Mouse (Mus musculus): ENCODE measurements around the gene Tktl2. TPM values are rescaled to one million over a fixed set of nuclear protein-coding genes. Genes with fewer than 3 reads are reported as not detected.

Gene Tktl2
- polyA plus RNA-seq (2016; fragmentation: Nextera tagmentation; extraction: Ambion mirVana) = not detected in 2 replicates

DNA sequence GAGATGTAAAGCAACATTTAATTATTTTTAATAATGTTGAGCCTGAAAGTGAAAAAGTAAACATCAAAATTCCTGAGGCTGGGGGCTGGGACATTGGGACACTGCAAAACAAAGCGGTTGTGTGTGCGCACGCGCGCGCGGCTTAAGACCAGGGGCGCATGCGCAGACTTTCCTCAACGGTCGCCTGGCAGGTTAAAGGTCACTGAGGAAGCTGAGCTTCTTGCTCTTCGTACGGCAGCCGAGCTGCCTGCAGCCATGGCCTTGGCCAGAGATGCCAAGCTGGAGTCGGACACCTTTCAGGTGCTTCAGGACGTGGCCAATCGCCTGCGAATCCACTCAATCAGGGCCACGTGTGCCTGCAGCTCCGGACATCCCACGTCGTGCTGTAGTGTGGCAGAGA lies at the start of gene Tktl2:
Gene Tktl2, plus strand, starts transcription at position 220 of the 400 bp plus-strand sequence.
- Histone ChIP-seq H3K27ac (ENCODE audit: poor library complexity, severe bottlenecking) (no peak within 1 kb of the TSS), H3K4me2 (no peak within 1 kb of the TSS), H3K4me3 (no peak within 1 kb of the TSS), H3K27me3 (replicated peaks) (no peaks in the 10 kb centered on the region), H3K9ac (no peak within 1 kb of the TSS), H3K4me1 (replicated peaks) (no peaks in the 10 kb centered on the region), H3K36me3 (no peaks in the 10 kb centered on the region), H3K9me3 (replicated peaks) (no peaks in the 10 kb centered on the region)
- WGBS = 93% methylated on average over 22 of the region's 22 CpGs
- ATAC-seq (ENCODE audit: insufficient number of reproducible peaks, low FRiP score) = no peak

DNA sequence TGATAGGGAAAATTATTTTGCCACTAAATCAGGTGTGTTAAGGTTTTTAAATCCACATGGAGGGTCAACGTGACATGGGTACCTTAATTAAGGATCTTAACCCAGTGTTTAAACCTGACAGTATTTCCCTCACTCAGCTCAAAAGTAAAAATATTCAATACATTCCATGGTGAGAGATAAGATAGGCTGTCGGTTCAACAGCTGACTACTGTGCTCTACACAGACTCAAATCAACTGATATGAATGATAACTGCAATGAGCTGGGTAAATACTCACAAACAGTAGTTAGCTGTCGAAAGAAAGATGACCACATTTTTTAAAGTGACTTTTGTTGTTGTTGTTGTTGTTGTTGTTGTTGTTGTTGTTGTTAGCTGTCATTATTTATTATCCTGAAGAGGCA lies 41.7 kb upstream of the Tktl2 start:
- WGBS = 45% methylated on average over 3 of the region's 3 CpGs

DNA sequence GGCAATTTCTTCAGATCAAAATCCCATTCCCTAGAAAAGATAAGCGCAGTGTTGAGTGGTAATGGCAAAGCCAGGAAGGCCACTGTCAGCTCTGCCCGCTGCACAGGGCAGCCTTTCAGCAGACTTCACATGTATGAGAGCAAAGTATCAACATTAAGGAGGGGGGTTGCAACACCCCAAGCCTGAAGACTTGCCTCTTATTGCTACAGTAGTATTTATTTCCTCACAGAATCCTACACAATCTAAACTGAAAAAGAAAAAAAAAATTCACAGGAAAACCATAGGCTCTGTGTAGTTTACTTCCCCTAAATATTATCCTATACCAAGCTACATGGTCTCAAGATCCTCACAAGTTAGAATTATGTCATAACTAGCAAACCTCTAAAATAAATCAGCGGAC lies 34.7 kb upstream of the Tktl2 start:
- 92% methylated on average over 3 of the region's 3 CpGs for WGBS
- no peaks in the 10 kb centered on the region for H3K27me3 ChIP-seq (replicated peaks)
- H3K4me1 ChIP-seq (replicated peaks) = no peaks in the 10 kb centered on the region
- H3K36me3 ChIP-seq = peaks cover 53% of the 10 kb centered on the region
- no peak for ATAC-seq (ENCODE audit: insufficient number of reproducible peaks, low FRiP score)
- H3K4me3 ChIP-seq = no peak overlapping the region
- no peaks in the 10 kb centered on the region for H3K9me3 ChIP-seq (replicated peaks)
- H3K9ac ChIP-seq = no peak overlapping the region
- H3K27ac ChIP-seq (ENCODE audit: poor library complexity, severe bottlenecking) = no peak overlapping the region
- no peak overlapping the region for H3K4me2 ChIP-seq

More for the DNA sequence above, 41.7 kb upstream of the Tktl2 start:
- H3K36me3 ChIP-seq = no peaks in the 10 kb centered on the region
- no peak overlapping the region for H3K9ac ChIP-seq
- H3K27ac ChIP-seq (ENCODE audit: poor library complexity, severe bottlenecking) = no peak overlapping the region
- H3K9me3 ChIP-seq (replicated peaks) = no peaks in the 10 kb centered on the region
- no peaks in the 10 kb centered on the region for H3K27me3 ChIP-seq (replicated peaks)
- no peaks in the 10 kb centered on the region for H3K4me1 ChIP-seq (replicated peaks)
- H3K4me3 ChIP-seq = no peak overlapping the region
- no peak for ATAC-seq (ENCODE audit: insufficient number of reproducible peaks, low FRiP score)
- no peak overlapping the region for H3K4me2 ChIP-seq

DNA sequence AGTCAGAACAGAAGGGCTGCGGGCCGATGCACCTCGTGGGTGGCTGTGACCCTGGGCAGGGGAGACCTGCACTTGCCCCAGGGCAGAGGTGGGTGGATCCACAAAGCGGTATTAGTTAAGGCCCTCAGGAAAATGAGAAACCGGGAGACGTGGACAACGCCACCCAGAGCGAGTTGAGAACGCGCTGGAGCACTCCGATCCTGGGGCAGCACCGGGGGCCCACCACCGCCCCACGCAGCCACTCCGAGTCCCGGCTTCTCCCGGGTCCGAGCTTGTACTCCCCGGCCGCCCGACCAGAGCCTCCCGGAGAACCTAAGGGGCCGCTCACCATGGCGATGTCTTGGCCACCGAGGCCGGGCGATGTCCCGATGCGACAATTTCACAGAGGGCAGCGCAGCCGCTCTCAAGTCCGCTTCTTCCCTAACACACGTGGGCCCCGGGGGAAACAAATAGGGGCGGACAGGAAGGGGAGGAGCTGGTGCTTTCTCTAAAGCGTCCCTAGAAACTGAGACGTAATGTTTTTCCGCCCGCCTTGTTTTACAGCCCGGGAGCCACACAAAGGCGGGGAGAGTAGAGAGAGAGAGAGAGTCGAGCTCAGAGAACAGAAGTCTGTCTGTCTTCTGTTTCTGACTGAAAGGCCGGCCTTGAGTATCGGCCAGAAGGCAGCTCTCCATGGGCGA lies 25.3 kb upstream of the Tktl2 start, which contains the start of gene Tma16:
Gene Tma16, minus strand, starts transcription at position 447 of the 680 bp plus-strand sequence.
- Histone ChIP-seq H3K4me3 (peak within 1 kb of the TSS; percentile 100), H3K9me3 (replicated peaks) (no peaks in the 10 kb centered on the region), H3K4me1 (replicated peaks) (no peaks in the 10 kb centered on the region), H3K27me3 (replicated peaks) (no peaks in the 10 kb centered on the region), H3K36me3 (peaks cover 21% of the 10 kb centered on the region), H3K27ac (ENCODE audit: poor library complexity, severe bottlenecking) (peak within 1 kb of the TSS; percentile 20; the same call in 1 of the 2 replicates), H3K4me2 (peak within 1 kb of the TSS; percentile 85), H3K9ac (peak within 1 kb of the TSS; percentile 96)
- WGBS = under 1% methylated on average over 43 of the region's 45 CpGs
- peak; percentile 90 for ATAC-seq (ENCODE audit: insufficient number of reproducible peaks, low FRiP score)

DNA sequence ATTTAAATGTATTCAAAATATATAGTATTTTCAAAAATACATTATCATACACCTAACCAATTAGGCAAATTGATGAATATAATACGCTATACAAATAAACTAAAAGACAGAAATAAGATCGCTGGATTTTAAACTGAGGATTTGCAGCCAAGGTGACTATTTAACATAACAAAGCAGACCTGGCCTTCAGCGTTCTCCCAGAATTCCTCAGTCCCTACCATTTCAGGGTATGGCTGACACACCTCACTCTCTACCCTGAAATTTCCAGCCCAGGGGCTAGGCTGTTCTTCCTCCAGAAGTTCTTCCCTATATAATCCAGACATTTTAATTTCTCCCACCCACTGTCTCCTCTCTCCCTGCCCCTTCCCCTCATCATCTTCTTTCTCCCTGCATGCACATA lies 23.0 kb upstream of the Tktl2 start:
- WGBS = 50% methylated on average over 3 of the region's 3 CpGs
- no peaks in the 10 kb centered on the region for H3K27me3 ChIP-seq (replicated peaks)
- H3K4me3 ChIP-seq = no peak overlapping the region
- H3K27ac ChIP-seq (ENCODE audit: poor library complexity, severe bottlenecking) = no peak overlapping the region
- ATAC-seq (ENCODE audit: insufficient number of reproducible peaks, low FRiP score) = no peak
- no peaks in the 10 kb centered on the region for H3K9me3 ChIP-seq (replicated peaks)
- H3K4me2 ChIP-seq = no peak overlapping the region
- H3K9ac ChIP-seq = no peak overlapping the region
- H3K36me3 ChIP-seq = 0 out of 2 replicates have a peak, but pooled peaks cover 3% of the 10 kb centered on the region
- H3K4me1 ChIP-seq (replicated peaks) = no peaks in the 10 kb centered on the region

DNA sequence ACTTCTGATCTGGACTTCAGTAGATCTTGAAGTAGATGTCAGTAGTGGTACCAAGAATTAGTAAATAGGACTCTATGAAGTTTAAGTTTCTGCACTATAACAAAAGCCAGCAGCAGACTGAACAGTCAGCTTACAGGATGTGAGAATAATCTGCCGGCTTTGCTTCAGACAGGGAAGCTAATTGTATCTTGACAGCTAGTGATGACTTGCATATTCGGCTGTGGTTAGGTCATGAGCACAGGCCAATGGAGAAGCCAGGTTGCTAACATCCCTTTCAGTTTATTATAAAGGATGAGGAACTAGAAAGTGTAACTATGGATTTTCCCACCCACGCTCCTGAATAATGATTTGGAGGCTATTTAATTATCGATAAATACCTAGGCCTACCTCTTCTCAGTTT lies 20.9 kb upstream of the Tktl2 start:
- no peak for ATAC-seq (ENCODE audit: insufficient number of reproducible peaks, low FRiP score)
- no peaks in the 10 kb centered on the region for H3K36me3 ChIP-seq

DNA sequence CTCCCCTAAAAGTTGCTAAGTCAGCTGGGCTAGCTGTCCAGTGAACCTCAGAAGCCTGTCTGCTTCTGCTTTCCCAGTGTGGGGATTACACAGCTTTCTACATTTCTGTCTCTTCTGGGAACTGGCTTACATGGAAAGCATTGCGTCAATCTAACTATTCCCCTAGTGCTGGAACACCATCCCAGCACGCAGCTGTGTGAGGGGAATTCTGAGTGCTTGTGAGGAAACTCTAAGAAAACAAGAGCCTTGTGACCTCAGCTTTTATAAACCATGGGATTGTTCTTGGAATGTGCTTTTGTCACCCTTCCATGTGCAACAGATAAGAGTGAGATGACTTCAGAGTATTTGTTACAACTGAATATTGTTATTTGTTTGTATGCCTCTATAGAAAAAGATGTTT lies 17.1 kb upstream of the Tktl2 start:
- H3K27me3 ChIP-seq (replicated peaks) = no peaks in the 10 kb centered on the region; the same call in 1 of the 2 replicates
- H3K9me3 ChIP-seq (replicated peaks) = no peaks in the 10 kb centered on the region
- H3K27ac ChIP-seq (ENCODE audit: poor library complexity, severe bottlenecking) = no peak overlapping the region
- no peak for ATAC-seq (ENCODE audit: insufficient number of reproducible peaks, low FRiP score)
- H3K36me3 ChIP-seq = no peaks in the 10 kb centered on the region
- no peak overlapping the region for H3K4me3 ChIP-seq
- no peaks in the 10 kb centered on the region for H3K4me1 ChIP-seq (replicated peaks)
- WGBS = 63% methylated on average over 2 of the region's 2 CpGs
- no peak overlapping the region for H3K9ac ChIP-seq
- H3K4me2 ChIP-seq = no peak overlapping the region

More for the DNA sequence above, 20.9 kb upstream of the Tktl2 start:
- no peak overlapping the region for H3K4me2 ChIP-seq
- no peaks in the 10 kb centered on the region for H3K4me1 ChIP-seq (replicated peaks)
- H3K9me3 ChIP-seq (replicated peaks) = no peaks in the 10 kb centered on the region
- no peak overlapping the region for H3K9ac ChIP-seq
- 70% methylated on average over 4 of the region's 4 CpGs for WGBS
- H3K27me3 ChIP-seq (replicated peaks) = no peaks in the 10 kb centered on the region
- H3K27ac ChIP-seq (ENCODE audit: poor library complexity, severe bottlenecking) = no peak overlapping the region
- no peak overlapping the region for H3K4me3 ChIP-seq

DNA sequence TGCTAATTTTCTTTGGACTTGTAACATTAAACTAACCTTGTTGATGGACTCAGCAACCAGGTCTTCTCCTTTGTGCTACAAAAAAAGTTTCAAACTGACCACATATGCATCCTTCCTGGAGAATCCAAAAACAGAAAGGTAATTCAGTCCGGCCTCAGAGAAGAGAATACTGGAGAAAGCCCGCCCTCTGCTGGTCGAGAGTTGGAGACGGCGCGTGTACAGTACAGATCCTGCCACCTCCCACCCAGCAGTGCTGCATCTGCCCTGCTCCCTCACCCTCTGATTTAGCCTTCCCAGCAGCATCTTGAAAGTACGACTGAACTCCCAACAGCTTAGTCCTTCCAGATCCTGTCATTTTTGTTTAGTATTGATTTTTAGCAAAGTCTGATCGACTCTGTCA lies 15.8 kb upstream of the Tktl2 start:
- Histone ChIP-seq H3K27ac (ENCODE audit: poor library complexity, severe bottlenecking) (no peak overlapping the region), H3K27me3 (replicated peaks) (no peaks in the 10 kb centered on the region; the same call in 1 of the 2 replicates), H3K4me1 (replicated peaks) (no peaks in the 10 kb centered on the region), H3K36me3 (no peaks in the 10 kb centered on the region), H3K4me3 (no peak overlapping the region), H3K9me3 (replicated peaks) (no peaks in the 10 kb centered on the region), H3K4me2 (no peak overlapping the region), H3K9ac (no peak overlapping the region)
- WGBS = 9% methylated on average over 8 of the region's 8 CpGs
- no peak for ATAC-seq (ENCODE audit: insufficient number of reproducible peaks, low FRiP score)

DNA sequence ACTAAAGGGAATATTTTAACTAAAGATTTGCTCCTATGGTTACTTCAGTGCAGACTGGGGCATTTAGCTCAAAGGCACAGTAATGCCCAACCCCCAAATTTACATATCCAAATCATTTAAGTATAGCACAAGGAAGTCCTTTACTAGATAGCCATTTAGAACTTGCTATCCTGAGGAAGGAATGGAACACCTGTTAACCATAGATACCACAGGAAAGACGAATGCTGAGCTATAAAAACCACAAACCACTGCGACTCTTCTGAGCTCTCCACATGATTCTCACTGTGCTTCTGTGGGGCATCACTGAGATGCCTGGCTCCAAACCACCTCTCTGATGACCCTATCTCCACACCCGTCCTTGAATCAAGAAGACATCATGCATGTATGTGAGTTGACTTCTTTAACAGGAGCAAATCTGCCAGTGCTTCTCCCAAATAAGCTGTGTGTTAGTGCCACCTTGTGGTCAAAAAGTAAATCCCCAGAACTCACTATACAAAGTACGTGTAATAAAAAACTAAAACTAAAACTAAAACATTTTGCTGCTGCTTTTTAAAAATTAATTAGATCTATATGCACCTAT lies 14.5 kb upstream of the Tktl2 start:
- no peak overlapping the region for H3K4me2 ChIP-seq
- H3K4me3 ChIP-seq = no peak overlapping the region
- H3K9ac ChIP-seq = no peak overlapping the region
- H3K27ac ChIP-seq (ENCODE audit: poor library complexity, severe bottlenecking) = no peak overlapping the region
- H3K36me3 ChIP-seq = no peaks in the 10 kb centered on the region
- no peaks in the 10 kb centered on the region; the same call in 1 of the 2 replicates for H3K27me3 ChIP-seq (replicated peaks)
- no peaks in the 10 kb centered on the region for H3K4me1 ChIP-seq (replicated peaks)
- WGBS = 31% methylated on average over 4 of the region's 4 CpGs
- no peaks in the 10 kb centered on the region for H3K9me3 ChIP-seq (replicated peaks)
- ATAC-seq (ENCODE audit: insufficient number of reproducible peaks, low FRiP score) = no peak

DNA sequence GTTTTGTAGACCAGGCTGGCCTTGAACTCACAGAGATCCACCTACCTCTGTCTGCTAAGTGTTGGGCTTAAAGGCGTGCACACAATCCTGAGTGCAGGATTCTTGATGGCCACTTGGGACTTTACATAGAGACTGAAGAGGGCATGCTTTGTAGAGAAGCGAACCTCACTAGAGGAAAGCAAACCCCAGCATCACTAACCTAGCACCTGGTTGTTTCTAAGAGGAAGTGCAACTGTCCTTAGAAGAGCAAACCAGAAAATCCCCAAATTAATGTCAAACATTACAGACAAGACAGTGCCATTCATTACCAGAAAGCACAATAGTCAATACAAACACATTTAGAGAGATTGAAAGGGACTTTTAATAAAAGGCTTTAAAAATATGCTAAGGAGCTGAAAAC lies 8.2 kb upstream of the Tktl2 start:
- Histone ChIP-seq H3K4me3 (no peak overlapping the region), H3K9ac (no peak overlapping the region), H3K4me1 (replicated peaks) (no peaks in the 10 kb centered on the region), H3K4me2 (no peak overlapping the region), H3K36me3 (no peaks in the 10 kb centered on the region), H3K9me3 (replicated peaks) (no peaks in the 10 kb centered on the region), H3K27me3 (replicated peaks) (no peaks in the 10 kb centered on the region), H3K27ac (ENCODE audit: poor library complexity, severe bottlenecking) (no peak overlapping the region)
- 81% methylated on average over 2 of the region's 2 CpGs for WGBS
- ATAC-seq (ENCODE audit: insufficient number of reproducible peaks, low FRiP score) = no peak

DNA sequence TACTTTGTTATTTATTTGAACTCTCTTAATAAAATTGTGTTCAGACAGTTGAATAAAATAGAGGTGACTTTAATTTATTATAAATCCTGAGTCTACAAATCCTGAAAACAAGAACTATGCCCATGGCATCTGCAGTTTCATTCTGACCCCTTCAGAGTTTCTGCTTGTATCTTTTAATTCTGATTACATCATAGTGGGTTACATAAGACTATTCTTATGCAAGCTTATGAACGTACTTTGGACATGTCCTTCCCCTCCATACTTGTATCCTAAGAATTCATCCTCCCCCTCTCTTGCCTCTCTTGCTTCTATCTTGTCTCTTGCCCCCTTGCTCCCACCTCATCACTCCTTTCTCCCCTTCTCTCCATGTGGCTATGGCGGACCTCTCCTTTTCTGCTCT lies 7.6 kb downstream of the Tktl2 start:
- H3K27me3 ChIP-seq (replicated peaks) = no peaks in the 10 kb centered on the region
- no peaks in the 10 kb centered on the region for H3K36me3 ChIP-seq
- H3K4me1 ChIP-seq (replicated peaks) = no peaks in the 10 kb centered on the region
- ATAC-seq (ENCODE audit: insufficient number of reproducible peaks, low FRiP score) = no peak
- 73% methylated on average over 2 of the region's 2 CpGs for WGBS
- H3K9ac ChIP-seq = no peak overlapping the region
- no peaks in the 10 kb centered on the region for H3K9me3 ChIP-seq (replicated peaks)
- no peak overlapping the region for H3K27ac ChIP-seq (ENCODE audit: poor library complexity, severe bottlenecking)
- H3K4me3 ChIP-seq = no peak overlapping the region
- no peak overlapping the region for H3K4me2 ChIP-seq

All from heart, embryonic 12.5 days (tissue).